8 mouse cellular contexts compared by ENCODE assay signal in the genomic region with DNA sequence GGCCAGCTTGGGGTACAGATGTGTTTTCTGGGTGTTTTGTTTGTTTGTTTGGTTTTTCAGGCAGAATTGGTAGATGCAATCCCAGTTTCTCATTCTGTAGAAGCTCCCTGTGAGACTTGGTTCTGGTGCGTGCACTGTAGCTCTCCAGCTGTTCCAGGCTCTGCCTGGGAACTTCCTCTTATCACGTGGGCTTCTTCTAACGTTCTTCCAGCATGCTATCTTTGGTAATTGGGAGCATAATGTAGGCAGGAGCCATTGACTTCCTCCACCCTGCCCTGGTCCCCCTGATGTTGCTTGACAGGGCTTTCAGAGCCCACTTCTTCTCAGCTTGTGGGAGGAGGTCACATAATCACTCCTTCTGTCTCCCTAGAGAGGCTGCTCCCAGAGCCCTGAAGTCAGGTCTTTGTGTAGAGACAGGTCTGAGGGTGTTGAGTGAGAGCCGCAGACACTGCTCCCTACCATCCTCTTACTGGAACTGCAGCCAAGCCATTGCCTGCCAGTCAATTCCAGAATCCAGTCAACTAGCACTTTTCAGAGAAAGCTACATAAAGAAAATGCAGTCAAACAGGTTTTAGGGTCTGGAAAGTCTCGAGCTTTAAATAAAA. TPM values are rescaled to one million over a fixed set of nuclear protein-coding genes. Genes with fewer than 3 reads are reported as not detected.
DNase-seq lines count a peak whose midpoint lies in the region; ATAC-seq and TF ChIP-seq lines count a peak whose summit lies in the region.

No protein-coding gene starts in this region.

- peak overlapping the region; percentile 68 for H3K27ac ChIP-seq in lung, embryonic 14.5 days (ENCODE audit: low read depth)
- peak overlapping the region; percentile 58; the same call in 1 of the 2 replicates for H3K27ac ChIP-seq in kidney, embryonic 16.5 days (ENCODE audit: low read length)

- ATAC-seq in lung, embryonic 14.5 days (ENCODE audit: insufficient read depth): peak; percentile 51
- 0 out of 2 replicates have a peak, but pooled peaks have one; percentile 26 for ATAC-seq in kidney, embryonic 16.5 days (ENCODE audit: low FRiP score, low TSS enrichment)

- H3K4me1 ChIP-seq in lung, embryonic 14.5 days (ENCODE audit: insufficient read depth): peaks cover 3% of the 10 kb centered on the region; the same call in 1 of the 2 replicates
- H3K4me1 ChIP-seq in kidney, embryonic 16.5 days (ENCODE audit: insufficient read depth, low read length): peaks cover 12% of the 10 kb centered on the region

- DNase-seq in lung, embryonic 14.5 days: peak; percentile 73
- no peak for DNase-seq in lung, adult 18-20 months
- DNase-seq in embryo, embryonic 11 days: peak; percentile 59
- peak; percentile 51 for DNase-seq in retina, embryonic 14.5 days (ENCODE audit: low spot score)
- no peak for DNase-seq in yolk sac, embryonic 10.5 days (ENCODE audit: low spot score)
- no peak for DNase-seq in cerebellum, postnatal 14 days
- DNase-seq in adipocyte (ENCODE audit: low spot score): no peak

- H3K27me3 ChIP-seq in lung, embryonic 14.5 days (ENCODE audit: insufficient read depth, low read length): no peaks in the 10 kb centered on the region
- no peaks in the 10 kb centered on the region for H3K27me3 ChIP-seq in kidney, embryonic 16.5 days (ENCODE audit: insufficient read depth, low read length)

- H3K9me3 ChIP-seq in lung, embryonic 14.5 days (ENCODE audit: low read depth, low read length): no peaks in the 10 kb centered on the region
- no peaks in the 10 kb centered on the region for H3K9me3 ChIP-seq in kidney, embryonic 16.5 days (ENCODE audit: low read length)

- H3K36me3 ChIP-seq in lung, embryonic 14.5 days (ENCODE audit: insufficient read depth): no peaks in the 10 kb centered on the region
- H3K36me3 ChIP-seq in kidney, embryonic 16.5 days (ENCODE audit: insufficient read depth, low read length): no peaks in the 10 kb centered on the region

- peak; percentile 57; the same call in 1 of the 2 replicates for TF ChIP-seq CTCF in lung, embryonic 14.5 days (IDR thresholded peaks at IDR 0.05; ENCODE audit: low read depth)

- no peak overlapping the region for H3K9ac ChIP-seq in lung, embryonic 14.5 days
- H3K9ac ChIP-seq in kidney, embryonic 16.5 days (replicated peaks; ENCODE audit: low read length): no peak overlapping the region

- WGBS in lung, embryonic 14.5 days: 14% methylated on average over 5 of the region's 5 CpGs
- WGBS in kidney, embryonic 16.5 days: 18% methylated on average over 5 of the region's 5 CpGs

- H3K4me2 ChIP-seq in lung, embryonic 14.5 days: no peak overlapping the region
- H3K4me2 ChIP-seq in kidney, embryonic 16.5 days (replicated peaks; ENCODE audit: low read depth, low read length): no peak overlapping the region

- no peak overlapping the region for H3K4me3 ChIP-seq in lung, embryonic 14.5 days (ENCODE audit: low read depth, low read length)
- no peak overlapping the region for H3K4me3 ChIP-seq in kidney, embryonic 16.5 days (ENCODE audit: low read length)

RNA-seq across cellular contexts. Expression of a gene that starts 15.7 kb away (rescaled TPM):
- 17.3 and 20.2 TPM in 2 replicates for polyA plus RNA-seq in lung, embryonic 14.5 days (2014; fragmentation: Nextera tagmentation; extraction: Ambion mirVana)
- polyA plus RNA-seq in kidney, embryonic 16.5 days (2015; fragmentation: Nextera tagmentation; extraction: Ambion mirVana): 12.7 and 15.1 TPM in 2 replicates

Comparison
In these comparisons a context has a peak if more than half of its experiments do, and no peak if none do; other contexts are left out.
1. DNase-seq: peak in lung, embryonic 14.5 days (single experiment), embryo, embryonic 11 days (single experiment) and retina, embryonic 14.5 days (single experiment); none in lung, adult 18-20 months (0 of 2), yolk sac, embryonic 10.5 days (single experiment), cerebellum, postnatal 14 days (0 of 2) and adipocyte (single experiment).